Mouse (Mus musculus): ENCODE results near the gene Noa1. TPM values are rescaled to one million over a fixed set of nuclear protein-coding genes. Genes with fewer than 3 reads are reported as not detected.

Gene Noa1
- polyA plus RNA-seq, 1 experiment from 2014 or later: 31.1 TPM

GRCm38 (mm10) chr5:77266066-77266885 is 43.6 kb downstream of the Noa1 start:
- Histone ChIP-seq H3K4me1 (peaks cover 20% of the 10 kb centered on the region), H3K27ac (replicated peaks) (peak overlapping the region; percentile 96), H3K9ac (peak overlapping the region; percentile 88), H3K4me3 (replicated peaks) (peak overlapping the region; percentile 87), H3K36me3 (peaks cover 26% of the 10 kb centered on the region), H3K27me3 (no peaks in the 10 kb centered on the region), H3K4me2 (replicated peaks) (peak overlapping the region; percentile 56), H3K9me3 (replicated peaks) (no peaks in the 10 kb centered on the region)
- peak; percentile 73 for ATAC-seq (ENCODE audit: insufficient number of reproducible peaks, low FRiP score, low TSS enrichment, low read depth)
- under 1% methylated on average over 72 of the region's 87 CpGs for WGBS

GRCm38 (mm10) chr5:77265671-77266065 is 44.2 kb downstream of the Noa1 start:
- Histone ChIP-seq H3K9me3 (replicated peaks) (no peaks in the 10 kb centered on the region), H3K4me3 (replicated peaks) (peak overlapping the region; percentile 87), H3K4me2 (replicated peaks) (peak overlapping the region; percentile 56), H3K9ac (peak overlapping the region; percentile 88), H3K4me1 (peaks cover 20% of the 10 kb centered on the region), H3K27me3 (no peaks in the 10 kb centered on the region), H3K27ac (replicated peaks) (peak overlapping the region; percentile 96), H3K36me3 (peaks cover 26% of the 10 kb centered on the region)
- WGBS: under 1% methylated on average over 27 of the region's 53 CpGs
- ATAC-seq (ENCODE audit: insufficient number of reproducible peaks, low FRiP score, low TSS enrichment, low read depth): peak; percentile 85

GRCm38 (mm10) chr5:77265081-77265670 is 44.7 kb downstream of the Noa1 start, which contains the start of gene Rest:
TSS of gene Rest (plus strand) at chr5:77265491.
- Histone ChIP-seq H3K4me2 (replicated peaks) (peak within 1 kb of the TSS; percentile 56), H3K36me3 (peaks cover 21% of the 10 kb centered on the region), H3K9ac (peak within 1 kb of the TSS; percentile 88), H3K9me3 (replicated peaks) (no peaks in the 10 kb centered on the region), H3K4me1 (peaks cover 20% of the 10 kb centered on the region), H3K27ac (replicated peaks) (peak within 1 kb of the TSS; percentile 96), H3K27me3 (no peaks in the 10 kb centered on the region), H3K4me3 (replicated peaks) (peak within 1 kb of the TSS; percentile 87)
- under 1% methylated on average over 65 of the region's 78 CpGs for WGBS
- peak; percentile 90 for ATAC-seq (ENCODE audit: insufficient number of reproducible peaks, low FRiP score, low TSS enrichment, low read depth)

GRCm38 (mm10) chr5:77262105-77262504 is 47.8 kb downstream of the Noa1 start:
- no peaks in the 10 kb centered on the region for H3K4me1 ChIP-seq
- 76% methylated on average over 5 of the region's 5 CpGs for WGBS
- no peaks in the 10 kb centered on the region for H3K27me3 ChIP-seq
- ATAC-seq (ENCODE audit: insufficient number of reproducible peaks, low FRiP score, low TSS enrichment, low read depth): no peak
- no peaks in the 10 kb centered on the region for H3K9me3 ChIP-seq (replicated peaks)
- no peak overlapping the region for H3K4me3 ChIP-seq (replicated peaks)
- H3K27ac ChIP-seq (replicated peaks): no peak overlapping the region
- H3K4me2 ChIP-seq (replicated peaks): no peak overlapping the region
- no peaks in the 10 kb centered on the region for H3K36me3 ChIP-seq
- no peak overlapping the region for H3K9ac ChIP-seq

GRCm38 (mm10) chr5:77261137-77261536 is 48.7 kb downstream of the Noa1 start:
- Histone ChIP-seq H3K27ac (replicated peaks) (no peak overlapping the region), H3K27me3 (no peaks in the 10 kb centered on the region), H3K4me2 (replicated peaks) (no peak overlapping the region), H3K36me3 (no peaks in the 10 kb centered on the region), H3K4me3 (replicated peaks) (no peak overlapping the region), H3K9ac (no peak overlapping the region), H3K9me3 (replicated peaks) (no peaks in the 10 kb centered on the region), H3K4me1 (no peaks in the 10 kb centered on the region)
- no peak for ATAC-seq (ENCODE audit: insufficient number of reproducible peaks, low FRiP score, low TSS enrichment, low read depth)
- 76% methylated on average over 4 of the region's 4 CpGs for WGBS

GRCm38 (mm10) chr5:77260141-77260540 is 49.7 kb downstream of the Noa1 start:
- Histone ChIP-seq H3K36me3 (no peaks in the 10 kb centered on the region), H3K4me1 (no peaks in the 10 kb centered on the region), H3K27me3 (no peaks in the 10 kb centered on the region), H3K4me3 (replicated peaks) (no peak overlapping the region), H3K4me2 (replicated peaks) (no peak overlapping the region), H3K9ac (no peak overlapping the region), H3K9me3 (replicated peaks) (no peaks in the 10 kb centered on the region), H3K27ac (replicated peaks) (no peak overlapping the region)
- WGBS: 38% methylated on average over 6 of the region's 6 CpGs
- no peak for ATAC-seq (ENCODE audit: insufficient number of reproducible peaks, low FRiP score, low TSS enrichment, low read depth)

- no peak overlapping the region for H3K4me3 ChIP-seq (replicated peaks)
- H3K27ac ChIP-seq (replicated peaks): no peak overlapping the region
- no peak overlapping the region for H3K9ac ChIP-seq
- ATAC-seq (ENCODE audit: insufficient number of reproducible peaks, low FRiP score, low TSS enrichment, low read depth): no peak
- no peaks in the 10 kb centered on the region for H3K27me3 ChIP-seq
- no peaks in the 10 kb centered on the region for H3K9me3 ChIP-seq (replicated peaks)
- H3K36me3 ChIP-seq: no peaks in the 10 kb centered on the region
- H3K4me2 ChIP-seq (replicated peaks): no peak overlapping the region
- no peaks in the 10 kb centered on the region for H3K4me1 ChIP-seq
Measured at GRCm38 (mm10) chr5:77259315-77259714, 50.6 kb downstream of the Noa1 start.

GRCm38 (mm10) chr5:77257603-77258002 is 52.3 kb downstream of the Noa1 start:
- WGBS: 74% methylated on average over 3 of the region's 3 CpGs
- ATAC-seq (ENCODE audit: insufficient number of reproducible peaks, low FRiP score, low TSS enrichment, low read depth): no peak
- no peaks in the 10 kb centered on the region for H3K36me3 ChIP-seq

GRCm38 (mm10) chr5:77254402-77254801 is 55.5 kb downstream of the Noa1 start:
- 60% methylated on average over 3 of the region's 3 CpGs for WGBS
- H3K4me1 ChIP-seq: no peaks in the 10 kb centered on the region
- no peak overlapping the region for H3K4me3 ChIP-seq (replicated peaks)
- ATAC-seq (ENCODE audit: insufficient number of reproducible peaks, low FRiP score, low TSS enrichment, low read depth): no peak
- no peak overlapping the region for H3K27ac ChIP-seq (replicated peaks)
- no peak overlapping the region for H3K4me2 ChIP-seq (replicated peaks)
- H3K27me3 ChIP-seq: no peaks in the 10 kb centered on the region
- H3K9ac ChIP-seq: no peak overlapping the region
- H3K9me3 ChIP-seq (replicated peaks): no peaks in the 10 kb centered on the region
- no peaks in the 10 kb centered on the region for H3K36me3 ChIP-seq

More at GRCm38 (mm10) chr5:77257603-77258002, 52.3 kb downstream of the Noa1 start:
- no peaks in the 10 kb centered on the region for H3K9me3 ChIP-seq (replicated peaks)
- no peak overlapping the region for H3K27ac ChIP-seq (replicated peaks)
- no peak overlapping the region for H3K4me2 ChIP-seq (replicated peaks)
- no peak overlapping the region for H3K9ac ChIP-seq
- H3K4me3 ChIP-seq (replicated peaks): no peak overlapping the region
- no peaks in the 10 kb centered on the region for H3K27me3 ChIP-seq
- H3K4me1 ChIP-seq: no peaks in the 10 kb centered on the region

- Histone ChIP-seq H3K4me2 (replicated peaks) (no peak overlapping the region), H3K36me3 (no peaks in the 10 kb centered on the region), H3K4me3 (replicated peaks) (no peak overlapping the region), H3K9ac (no peak overlapping the region), H3K4me1 (no peaks in the 10 kb centered on the region), H3K27ac (replicated peaks) (no peak overlapping the region), H3K27me3 (no peaks in the 10 kb centered on the region), H3K9me3 (replicated peaks) (no peaks in the 10 kb centered on the region)
- no peak for ATAC-seq (ENCODE audit: insufficient number of reproducible peaks, low FRiP score, low TSS enrichment, low read depth)
- WGBS: 75% methylated on average over 1 of the region's 1 CpGs
Measured at GRCm38 (mm10) chr5:77253154-77253553, 56.7 kb downstream of the Noa1 start.

GRCm38 (mm10) chr5:77252115-77252827 is 57.6 kb downstream of the Noa1 start:
- no peaks in the 10 kb centered on the region for H3K27me3 ChIP-seq
- 55% methylated on average over 8 of the region's 8 CpGs for WGBS
- no peak overlapping the region for H3K9ac ChIP-seq
- no peak overlapping the region for H3K4me2 ChIP-seq (replicated peaks)
- no peak overlapping the region for H3K27ac ChIP-seq (replicated peaks)
- H3K9me3 ChIP-seq (replicated peaks): no peaks in the 10 kb centered on the region
- no peak for ATAC-seq (ENCODE audit: insufficient number of reproducible peaks, low FRiP score, low TSS enrichment, low read depth)
- H3K36me3 ChIP-seq: no peaks in the 10 kb centered on the region
- no peak overlapping the region for H3K4me3 ChIP-seq (replicated peaks)
- H3K4me1 ChIP-seq: no peaks in the 10 kb centered on the region

All from embryonic facial prominence, embryonic 15.5 days (tissue).